Mouse (Mus musculus) Muller cell, postnatal 12 days (primary cell): Measurements from ENCODE around the gene Zfp280d.
A peak's percentile ranks its signal among the peaks of the same experiment; 100 is the strongest.

Source experiments
- DNase-seq: peaks from one replicate; pipeline ENCODE4 v3.0.0-alpha.2; 2015; ENCODE audit errors: inconsistent ontology term

The Zfp280d gene

GRCm38 (mm10) chr9:72274677-72275076 is at the start of gene Zfp280d:
Gene Zfp280d, plus strand, starts transcription at chr9:72274860.
- DNase-seq, result peak; percentile 96

- DNase-seq, result no peak
These were observed 48.1 kb upstream of the Zfp280d start for GRCm38 (mm10) chr9:72226536-72226935.

DNA sequence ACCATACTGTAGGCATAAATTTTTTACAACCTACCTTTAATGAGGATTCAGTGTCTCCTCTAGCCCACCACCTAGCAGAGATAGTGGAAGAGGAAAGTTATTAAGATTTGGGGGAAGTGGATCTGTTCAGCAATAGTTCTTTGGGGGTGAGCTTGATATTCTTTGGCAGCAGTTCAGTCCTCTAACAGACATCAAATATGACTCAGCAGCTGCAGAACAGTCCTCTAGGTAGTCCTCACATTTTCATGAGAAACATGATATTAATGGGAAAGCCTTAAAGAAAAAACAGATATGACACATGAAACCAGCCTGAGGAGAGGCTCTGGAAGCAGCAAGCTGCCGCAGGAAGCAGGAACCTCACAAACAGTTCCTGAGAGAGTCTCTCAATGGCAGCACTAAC is 22.0 kb upstream of the Zfp280d start:
- DNase-seq, result no peak

GRCm38 (mm10) chr9:72255227-72255626 is 19.4 kb upstream of the Zfp280d start:
- DNase-seq, result no peak

DNA sequence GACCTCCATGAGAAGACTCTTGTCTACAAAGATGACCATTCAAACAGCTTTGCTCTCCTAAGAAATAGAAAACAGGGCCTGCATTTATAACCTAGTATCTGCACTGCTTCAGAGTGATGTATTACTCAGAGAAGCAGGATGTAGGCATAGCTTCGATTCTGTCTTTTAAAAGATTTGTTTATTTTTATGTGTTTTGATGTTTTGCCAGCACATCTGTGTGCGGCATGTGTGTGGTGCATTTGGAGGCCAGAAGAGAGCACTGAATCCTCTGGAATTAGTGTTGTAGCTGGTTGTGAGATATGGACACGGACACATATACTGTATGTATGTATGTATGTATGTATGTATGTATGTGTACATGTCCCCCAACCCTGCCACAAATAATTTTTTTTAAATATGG is 18.0 kb upstream of the Zfp280d start:
- no peak for DNase-seq

DNA sequence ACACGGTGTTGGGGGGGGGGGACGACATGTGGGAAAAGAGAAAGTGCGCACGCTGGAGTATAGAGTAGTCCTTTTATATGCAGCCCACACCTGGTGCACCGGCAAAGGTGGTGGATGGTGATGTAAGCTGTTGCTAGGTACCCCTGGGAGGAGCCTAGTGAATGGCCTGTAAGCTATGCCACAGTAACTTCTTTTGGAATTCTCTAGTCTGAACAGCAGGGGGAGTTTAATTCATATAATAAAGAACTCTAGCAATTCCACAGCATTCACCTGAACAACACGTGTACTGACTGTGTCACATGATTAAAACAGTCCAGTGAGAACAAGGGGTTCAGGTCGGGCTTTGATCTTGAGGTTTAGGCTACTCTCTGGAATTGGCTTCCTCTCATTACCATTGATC is 14.3 kb upstream of the Zfp280d start:
- no peak for DNase-seq

DNA sequence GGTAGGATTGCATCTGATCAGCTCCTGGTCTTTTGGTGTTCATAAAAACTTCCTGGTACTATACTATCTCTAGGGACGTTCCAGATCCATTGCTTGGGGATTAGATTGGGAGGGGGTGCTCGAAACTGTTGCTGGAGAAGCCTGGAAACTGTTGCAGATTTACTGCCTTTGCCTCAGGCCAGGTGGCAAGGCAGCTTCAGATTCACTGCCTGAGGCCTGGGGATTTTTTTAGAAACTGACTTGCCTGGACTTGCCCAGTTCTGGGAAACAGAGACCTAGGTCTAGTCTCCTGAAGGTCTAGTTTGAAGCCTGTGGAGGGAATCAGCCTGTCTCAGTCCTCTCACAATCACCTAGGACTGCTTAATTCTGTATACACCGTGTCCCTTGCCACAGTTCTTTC is 9.8 kb upstream of the Zfp280d start:
- DNase-seq, result no peak

DNA sequence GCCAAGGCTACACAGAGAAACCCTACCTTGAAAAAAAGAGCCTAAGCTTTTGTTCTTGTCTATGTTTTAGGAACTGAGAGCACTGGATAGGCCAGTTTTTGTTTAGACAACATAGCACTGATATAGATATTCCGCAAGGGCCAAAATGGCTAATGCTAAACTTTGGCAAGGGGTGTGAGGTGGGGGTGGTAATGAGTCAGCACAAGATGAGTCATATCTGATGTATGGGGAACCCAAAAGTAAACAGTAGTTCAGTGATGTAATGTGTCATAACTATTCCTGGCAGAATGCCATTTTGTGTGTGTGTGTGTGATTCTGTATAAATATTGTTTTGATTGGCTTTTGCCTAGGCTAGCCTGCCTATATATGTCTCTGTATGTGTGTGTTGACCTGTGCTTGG is 4.5 kb upstream of the Zfp280d start:
- DNase-seq, result no peak

- DNase-seq, result no peak
These were observed 832 bp upstream of the Zfp280d start for GRCm38 (mm10) chr9:72273646-72274410.

DNA sequence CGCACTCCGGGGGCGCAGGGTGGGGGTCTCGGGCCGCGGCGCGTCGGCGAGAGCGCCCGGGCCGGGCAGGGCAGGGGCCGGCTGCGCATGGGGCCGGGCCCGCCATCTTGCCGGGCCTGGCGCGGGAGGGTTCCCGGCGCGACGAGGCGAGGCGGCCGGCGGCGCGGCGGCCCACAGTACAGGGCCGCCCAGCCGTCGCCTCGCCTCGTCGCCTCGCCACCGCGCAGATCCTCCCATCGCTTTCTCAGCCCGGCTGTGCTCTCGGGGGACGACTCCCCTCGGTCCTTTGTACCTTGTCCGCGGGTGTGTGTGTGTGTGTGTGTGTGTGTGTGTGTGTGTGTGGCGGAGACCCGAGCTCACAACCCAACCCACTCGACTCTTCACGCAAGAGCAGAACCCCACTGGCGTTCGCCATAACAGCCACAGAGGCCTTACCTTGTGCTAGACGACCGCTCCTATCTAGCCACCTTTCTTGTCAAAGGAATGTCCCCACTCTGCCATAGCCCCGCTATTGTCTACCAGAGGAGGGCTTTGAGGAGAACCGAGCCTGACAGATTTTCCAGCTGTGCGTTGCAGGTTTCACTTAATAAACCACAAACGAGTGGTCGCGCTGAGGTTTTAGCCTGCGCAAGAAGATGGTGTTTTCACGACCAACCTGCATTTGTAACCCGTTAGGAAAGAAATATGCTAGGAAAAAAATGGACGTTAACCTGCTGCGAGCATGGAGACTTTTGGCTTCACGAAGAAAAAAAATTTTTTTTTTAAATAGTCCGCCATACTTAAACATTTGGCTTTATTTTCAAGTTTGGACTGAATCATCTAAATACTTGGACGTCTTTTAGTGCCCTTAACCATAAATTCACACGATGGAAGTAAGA is 680 bp downstream of the Zfp280d start:
- DNase-seq, result peak; percentile 65

GRCm38 (mm10) chr9:72275979-72276500 is 1.4 kb downstream of the Zfp280d start:
- peak; percentile 19 for DNase-seq

DNA sequence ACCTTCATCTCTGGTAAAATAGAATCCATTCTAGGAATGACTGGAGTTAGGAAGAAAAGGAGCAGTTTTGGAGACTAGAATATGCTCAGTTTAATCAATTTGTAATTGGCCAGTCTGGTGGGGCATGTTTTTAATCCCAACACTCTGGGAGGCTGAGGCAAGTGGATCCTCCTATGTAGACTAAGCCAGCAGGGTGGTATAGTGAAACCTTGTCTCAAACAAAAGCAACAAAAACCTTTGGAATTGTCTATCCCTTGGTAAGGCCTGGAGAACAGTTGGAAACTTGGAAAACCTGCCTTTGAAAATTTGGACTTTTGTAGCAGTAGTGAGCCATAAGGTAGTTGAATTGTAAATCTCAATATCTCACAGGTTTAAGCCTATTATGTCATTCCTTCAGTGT is 2.3 kb downstream of the Zfp280d start:
- no peak for DNase-seq

DNA sequence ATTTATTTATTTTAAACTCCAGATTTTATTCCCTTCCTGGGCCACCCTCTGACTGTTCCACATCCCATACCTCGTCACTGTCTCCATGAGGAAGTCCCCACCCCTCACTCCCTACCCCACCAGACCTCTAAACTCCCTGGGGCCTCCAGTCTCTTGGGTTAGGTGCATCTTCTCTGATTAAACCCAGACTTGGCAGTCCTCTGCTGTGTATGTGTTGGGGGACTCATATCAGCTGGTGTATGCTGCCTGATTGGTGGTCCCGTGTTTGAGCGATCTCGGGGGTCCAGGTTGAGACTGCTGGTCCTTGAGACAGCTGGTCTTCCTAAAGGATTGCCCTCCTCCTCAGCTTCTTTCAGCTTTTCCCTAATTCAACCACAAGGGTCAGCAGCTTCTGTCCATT is 5.3 kb downstream of the Zfp280d start:
- DNase-seq, result no peak

GRCm38 (mm10) chr9:72287696-72288095 is 13.0 kb downstream of the Zfp280d start:
- no peak for DNase-seq

DNA sequence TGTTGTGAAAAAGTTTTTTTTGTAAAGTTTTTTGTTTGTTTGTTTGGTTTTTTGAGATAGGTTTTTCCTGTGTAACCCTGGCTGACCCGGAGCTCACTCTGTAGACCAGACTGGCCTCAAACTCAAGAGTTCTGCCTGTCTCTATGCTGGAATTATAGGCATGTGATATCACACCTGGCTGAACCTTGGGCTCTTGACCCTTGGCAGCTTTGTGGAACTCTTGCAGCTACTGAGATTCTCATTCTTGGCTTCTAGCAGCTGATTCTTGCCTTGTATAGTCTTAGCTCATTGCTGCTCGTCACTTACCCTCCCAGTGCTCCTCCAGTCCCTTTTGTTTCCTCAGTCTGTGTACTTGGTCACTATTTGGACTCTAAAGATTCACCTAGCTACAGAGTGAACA is 13.6 kb downstream of the Zfp280d start:
- DNase-seq, result no peak

DNA sequence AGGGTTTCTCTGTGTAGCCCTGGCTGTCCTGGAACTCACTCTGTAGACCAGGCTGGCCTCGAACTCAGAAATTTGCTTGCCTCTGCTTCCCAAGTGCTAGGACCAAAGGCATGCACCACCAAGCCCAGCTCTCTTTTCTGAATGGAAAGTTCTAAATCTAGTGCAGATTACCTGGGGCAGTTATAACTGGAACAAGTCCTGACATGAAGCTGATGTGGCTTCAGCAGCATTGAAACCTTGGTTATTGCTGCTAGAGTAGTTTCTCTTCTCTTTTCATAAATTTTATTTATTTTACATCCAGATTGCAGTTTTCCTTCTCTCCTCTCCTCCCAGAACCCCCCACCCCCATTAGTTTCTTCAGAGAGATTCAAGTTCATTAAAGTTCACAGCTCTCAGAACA is 14.4 kb downstream of the Zfp280d start:
- DNase-seq, result no peak

DNA sequence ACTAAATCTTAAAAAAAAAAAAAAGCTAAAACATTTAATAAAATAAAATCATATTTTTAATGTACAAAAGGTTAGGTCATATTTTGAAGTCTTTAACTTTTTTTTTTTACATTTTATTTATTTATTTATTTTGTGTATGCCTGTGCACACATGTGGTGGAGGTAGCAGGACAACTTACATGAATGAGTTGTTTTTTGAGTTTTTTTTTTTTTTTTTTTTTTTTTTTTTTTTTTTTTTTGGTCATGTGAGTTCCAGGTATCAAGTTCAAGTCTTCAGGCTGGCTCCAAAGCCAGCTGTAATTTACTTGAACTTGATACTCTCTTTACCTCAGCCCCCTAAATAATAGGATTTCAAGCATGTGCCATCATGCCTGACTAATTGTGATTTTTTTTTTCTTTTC is 19.4 kb downstream of the Zfp280d start:
- no peak for DNase-seq

DNA sequence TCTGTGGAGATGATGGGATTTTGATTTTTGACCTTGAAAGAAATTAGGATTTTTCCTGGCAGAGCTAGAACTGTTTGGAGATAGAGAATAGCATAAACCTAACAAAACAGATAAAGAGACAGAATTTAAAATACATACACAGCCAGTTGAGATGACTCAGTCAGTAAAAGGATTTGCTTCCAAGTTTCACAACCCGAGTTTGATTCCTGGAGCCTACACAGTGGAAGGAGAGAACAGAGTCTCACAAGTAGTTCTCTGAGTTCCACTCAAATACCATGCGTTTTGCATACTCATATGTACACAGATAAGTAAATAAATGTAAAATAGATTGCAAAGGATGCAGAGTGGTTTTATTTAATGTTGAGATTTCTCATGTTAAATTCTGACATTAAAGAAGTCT is 35.1 kb downstream of the Zfp280d start:
- DNase-seq, result no peak

DNA sequence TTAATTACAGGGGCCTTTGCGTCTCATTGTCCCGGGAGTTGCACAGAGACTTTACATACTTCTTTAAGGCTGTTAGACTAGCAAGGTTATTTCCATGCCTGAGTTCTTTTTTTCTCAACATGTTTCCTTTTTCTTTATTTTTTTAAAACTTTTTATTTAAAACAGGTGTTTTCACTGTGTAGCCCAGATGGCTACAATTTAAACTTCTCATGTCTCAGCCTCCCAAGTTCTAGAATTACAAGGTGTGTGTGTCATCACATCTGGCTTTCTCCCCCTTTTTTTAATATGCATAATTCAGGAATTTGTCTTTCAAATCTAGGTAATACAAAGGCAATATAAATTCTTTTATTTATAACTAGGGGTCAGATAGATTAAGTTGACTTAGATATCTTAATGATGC is 58.6 kb downstream of the Zfp280d start:
- no peak for DNase-seq

DNA sequence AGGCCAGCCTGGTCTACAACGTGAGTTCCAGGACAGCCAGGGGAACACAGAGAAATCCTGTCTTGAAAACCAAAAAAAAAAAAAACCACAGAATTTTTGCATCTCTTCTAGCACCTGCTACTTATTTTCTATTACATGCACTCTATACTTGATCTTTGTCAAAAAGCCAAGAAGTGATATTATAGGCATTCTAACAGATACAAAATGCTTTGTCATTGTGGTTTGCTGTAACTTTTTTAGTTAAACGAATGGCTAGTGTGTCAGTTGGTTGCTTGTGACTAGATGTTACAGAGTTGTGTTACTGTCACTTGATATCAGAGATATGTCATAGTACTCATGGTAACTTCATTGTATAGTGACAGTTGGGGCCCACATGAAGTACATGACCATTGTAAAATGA is 61.4 kb downstream of the Zfp280d start:
- DNase-seq, result no peak

GRCm38 (mm10) chr9:72339119-72339518 is 64.5 kb downstream of the Zfp280d start:
- no peak for DNase-seq

GRCm38 (mm10) chr9:72343844-72344243 is 69.2 kb downstream of the Zfp280d start:
- DNase-seq, result no peak

DNA sequence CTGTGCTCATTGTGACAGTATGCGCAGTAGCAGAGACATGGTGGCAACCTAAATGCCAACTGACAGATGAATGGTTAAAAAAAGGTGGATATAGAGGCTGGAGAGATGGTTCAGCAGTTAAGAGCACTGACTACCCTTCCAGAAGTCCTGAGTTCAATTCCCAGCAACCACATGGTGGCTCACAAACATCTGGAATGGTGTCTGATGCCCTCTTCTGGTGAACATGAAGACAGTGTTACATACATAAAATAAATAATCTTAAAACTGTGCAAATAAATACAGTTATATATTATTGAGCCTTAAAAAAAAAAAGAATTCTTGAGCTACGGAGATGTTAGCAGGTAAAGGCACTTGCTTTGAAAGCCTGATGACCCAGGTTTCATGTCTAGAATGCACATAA is 97.7 kb downstream of the Zfp280d start:
- DNase-seq, result no peak
